Comparison of ENCODE assay signal across 23 mouse cellular contexts in genomic region chr3:88350732-88351131, GRCm38 (mm10). TPM values are rescaled to one million over a fixed set of nuclear protein-coding genes. Genes with fewer than 3 reads are reported as not detected.
DNase-seq lines count a peak whose midpoint lies in the region; ATAC-seq lines count a peak whose summit lies in the region.
"Had no signal": no experiment of that assay in that cellular context is flagged by ENCODE, and none has a peak within 500 bp of the region (broad histone marks: within the 10 kb centered on the region; RNA-seq: fewer than 3 reads in every experiment).

No protein-coding gene starts in this region.

- peak; percentile 55; the same call in 1 of the 2 replicates for ATAC-seq in frontal cortex, adult (ENCODE audit: low TSS enrichment)
- 0 out of 2 replicates have a peak, but pooled peaks have one; percentile 22 for ATAC-seq in heart, embryonic 12.5 days (ENCODE audit: insufficient number of reproducible peaks, low FRiP score)
- ATAC-seq: activated CD4-positive, CD25-positive, alpha-beta regulatory T cell, adult 4 months; CD4-positive, CD25-positive, alpha-beta regulatory T cell, adult 4 months; Patski had no signal

- H3K4me2 ChIP-seq in heart, embryonic 12.5 days, result no peak overlapping the region

- H3K9ac ChIP-seq in heart, embryonic 12.5 days, result no peak overlapping the region

- 76% methylated on average over 13 of the region's 13 CpGs for WGBS in heart, embryonic 12.5 days
- WGBS in heart, embryonic 10.5 days, result 72% methylated on average over 13 of the region's 13 CpGs

- H3K4me1 ChIP-seq in heart, embryonic 12.5 days (replicated peaks), result no peaks in the 10 kb centered on the region
- 0 out of 2 replicates have a peak, but pooled peaks cover 3% of the 10 kb centered on the region for H3K4me1 ChIP-seq in heart, embryonic 10.5 days

- no peaks in the 10 kb centered on the region for H3K9me3 ChIP-seq in heart, embryonic 12.5 days (replicated peaks)
- no peaks in the 10 kb centered on the region for H3K9me3 ChIP-seq in heart, embryonic 10.5 days
- H3K9me3 ChIP-seq: G1E had no signal

- H3K4me3 ChIP-seq in heart, embryonic 12.5 days, result no peak overlapping the region
- H3K4me3 ChIP-seq in heart, embryonic 10.5 days, result no peak overlapping the region

- no peak for DNase-seq in frontal cortex, postnatal 36 days (ENCODE audit: low spot score in 2 of 2)
- no peak for DNase-seq in heart, embryonic 10.5 days (ENCODE audit: low spot score)
- DNase-seq in right cerebral cortex, adult 18-20 months, result peak; percentile 49
- no peak for DNase-seq in right cerebral cortex, postnatal 25 days
- DNase-seq in brain, adult 2 months (ENCODE audit: low read depth, low spot score), result peak; percentile 70
- DNase-seq in layer of hippocampus, adult 9-11 months, result no peak
- DNase-seq: adrenal gland, adult 2 months; adrenal gland, adult 8-10 months; adrenal gland, postnatal 10 days; adrenal gland, postnatal 14 days; adrenal gland, postnatal 25 days; adrenal gland, postnatal 36 days; B cell, adult 2 months; cerebellum, adult 11 months; cerebellum, adult 11-12 months; cerebellum, adult 18-20 months had no signal

- H3K27me3 ChIP-seq in heart, embryonic 12.5 days (replicated peaks), result no peaks in the 10 kb centered on the region
- no peaks in the 10 kb centered on the region for H3K27me3 ChIP-seq in heart, embryonic 10.5 days (ENCODE audit: insufficient read depth, poor library complexity, severe bottlenecking)
- H3K27me3 ChIP-seq: CH12.LX, Patski had no signal

- H3K27ac ChIP-seq in heart, embryonic 12.5 days (ENCODE audit: poor library complexity, severe bottlenecking), result no peak overlapping the region
- no peak overlapping the region for H3K27ac ChIP-seq in heart, embryonic 10.5 days

- peaks cover 98% of the 10 kb centered on the region for H3K36me3 ChIP-seq in heart, embryonic 12.5 days
- peaks cover 100% of the 10 kb centered on the region for H3K36me3 ChIP-seq in heart, embryonic 10.5 days

RNA-seq across cellular contexts. Expression of gene Paqr6, which starts 13.7 kb away (rescaled TPM):
- 3.6 and 4.3 TPM in 2 replicates for polyA plus RNA-seq in heart, embryonic 12.5 days (2016; fragmentation: Nextera tagmentation; extraction: Ambion mirVana)
- 1.7 and 2.2 TPM in 2 replicates for polyA plus RNA-seq in heart, embryonic 10.5 days (2016; fragmentation: Nextera tagmentation; extraction: Ambion mirVana)
- polyA plus RNA-seq: activated CD4-positive, CD25-positive, alpha-beta regulatory T cell, adult 4 months; CD4-positive, CD25-positive, alpha-beta regulatory T cell, adult 4 months; G1E had no signal

RNA-seq across cellular contexts. Expression of gene Smg5, which starts 14.7 kb away (rescaled TPM):
- 53.9 and 57.5 TPM in 2 replicates for polyA plus RNA-seq in heart, embryonic 12.5 days (2016; fragmentation: Nextera tagmentation; extraction: Ambion mirVana)
- 64.5 and 76.0 TPM in 2 replicates for polyA plus RNA-seq in heart, embryonic 10.5 days (2016; fragmentation: Nextera tagmentation; extraction: Ambion mirVana)

RNA-seq across cellular contexts. Expression of gene Tmem79, which starts 14.8 kb away (rescaled TPM):
- 1.4 and 1.9 TPM in 2 replicates for polyA plus RNA-seq in heart, embryonic 12.5 days (2016; fragmentation: Nextera tagmentation; extraction: Ambion mirVana)
- polyA plus RNA-seq in heart, embryonic 10.5 days (2016; fragmentation: Nextera tagmentation; extraction: Ambion mirVana), result 2.5 and 2.6 TPM in 2 replicates

RNA-seq across cellular contexts. Expression of gene Bglap3, which starts 21.8 kb away (rescaled TPM):
- polyA plus RNA-seq in heart, embryonic 12.5 days (2016; fragmentation: Nextera tagmentation; extraction: Ambion mirVana), result 0.10 TPM in 1 of 2 replicates, not detected in the other
- polyA plus RNA-seq in heart, embryonic 10.5 days (2016; fragmentation: Nextera tagmentation; extraction: Ambion mirVana), result 0.44 TPM in 1 of 2 replicates, not detected in the other
- polyA plus RNA-seq: activated CD4-positive, CD25-positive, alpha-beta regulatory T cell, adult 4 months; adrenal gland, adult 2 months; CD4-positive, CD25-positive, alpha-beta regulatory T cell, adult 4 months; G1E had no signal

RNA-seq across cellular contexts. Expression of gene Glmp, which starts 25.9 kb away (rescaled TPM):
- polyA plus RNA-seq in heart, embryonic 12.5 days (2016; fragmentation: Nextera tagmentation; extraction: Ambion mirVana), result 167 and 172 TPM in 2 replicates
- polyA plus RNA-seq in heart, embryonic 10.5 days (2016; fragmentation: Nextera tagmentation; extraction: Ambion mirVana), result 164 and 179 TPM in 2 replicates

Comparison
In these comparisons a context has a peak if more than half of its experiments do, and no peak if none do; other contexts are left out.
1. DNase-seq: peak in right cerebral cortex, adult 18-20 months (single experiment) and brain, adult 2 months (single experiment); none in frontal cortex, postnatal 36 days (0 of 2), heart, embryonic 10.5 days (single experiment), right cerebral cortex, postnatal 25 days (single experiment) and layer of hippocampus, adult 9-11 months (single experiment).